Mouse (Mus musculus): ENCODE measurements around the gene Vps33a.

GRCm38 (mm10) chr5:123524393-123524750 lies 48.5 kb downstream of the Vps33a start:
- TF ChIP-seq CTCF (IDR thresholded peaks at IDR 0.05; ENCODE audit: extremely low read depth, insufficient read length, insufficient replicate concordance, low read depth, low read length) (no peak), POLR2A (IDR thresholded peaks at IDR 0.05; ENCODE audit: low read depth, low read length) (no peak)

Data from small intestine, adult 2 months (tissue).